Mouse (Mus musculus) small intestine, adult 2 months (tissue): ENCODE results near the gene Nectin2.

ENCODE experiments used
- CTCF ChIP-seq: fragments of 200-500 bp; IDR thresholded peaks from 2 replicates; pipeline ENCODE4 v1.5.1; 2012; ENCODE audit warnings: low read depth, mild to moderate bottlenecking, control low read depth, inconsistent platforms, low read length, moderate library complexity, mixed read lengths; ENCODE audit not compliant: insufficient replicate concordance, insufficient read length; ENCODE audit errors: extremely low read depth
- POLR2A ChIP-seq: fragments of 200-500 bp; IDR thresholded peaks from 2 replicates; pipeline ENCODE4 v1.6.1; 2012; ENCODE audit warnings: low read depth, mild to moderate bottlenecking, control low read depth, inconsistent platforms, low read length, moderate library complexity

DNA sequence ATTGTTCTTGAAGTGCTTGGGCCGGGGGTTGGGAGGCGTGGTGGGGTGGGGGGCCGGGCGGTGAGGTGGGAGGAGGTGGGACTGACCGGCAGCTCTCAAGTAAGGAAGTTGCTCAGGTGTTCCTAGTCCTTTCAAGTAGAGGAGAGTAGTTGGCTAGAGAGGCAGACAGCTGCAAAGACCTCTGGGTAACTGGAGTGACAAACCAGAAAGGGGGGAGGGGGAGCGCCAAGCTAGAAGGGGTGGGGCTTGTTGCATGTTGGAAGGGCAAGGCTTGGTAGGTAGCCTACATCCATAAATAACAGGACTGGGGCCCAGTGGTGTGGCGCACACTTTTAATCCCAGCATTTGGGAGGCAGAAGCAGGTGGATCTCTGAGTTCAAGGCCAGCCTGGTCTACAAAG lies 31.5 kb upstream of the Nectin2 start:
- TF ChIP-seq CTCF (no peak), POLR2A (no peak)
